8 mouse cellular contexts compared by ENCODE assay signal in genomic region chr2:91957096-91957495, GRCm38 (mm10). TPM values are rescaled to one million over a fixed set of nuclear protein-coding genes. Genes with fewer than 3 reads are reported as not detected.
DNase-seq lines count a peak whose midpoint lies in the region; ATAC-seq lines count a peak whose summit lies in the region.

No protein-coding gene starts in this region.

- H3K9me3 ChIP-seq in liver, embryonic 15.5 days (replicated peaks): no peaks in the 10 kb centered on the region

- peaks cover 97% of the 10 kb centered on the region for H3K4me1 ChIP-seq in liver, embryonic 15.5 days (replicated peaks)

- H3K4me3 ChIP-seq in liver, embryonic 15.5 days (replicated peaks): no peak overlapping the region

- DNase-seq in adrenal gland, postnatal 10 days: peak; percentile 53
- no peak for DNase-seq in adrenal gland, adult 2 months
- DNase-seq in spleen, postnatal 36 days (ENCODE audit: low spot score in 2 of 2): peak; percentile 42 to 44
- DNase-seq in spleen, postnatal 4 days (ENCODE audit: low spot score in 2 of 2): no peak
- peak; percentile 90 to 96 for DNase-seq in layer of hippocampus, adult 18-20 months (ENCODE audit: low spot score in 2 of 2)
- DNase-seq in right cerebral cortex, postnatal 10 days (ENCODE audit: low spot score in 2 of 2): peak; percentile 88 to 94
- DNase-seq in urinary bladder, postnatal 36 days (ENCODE audit: low spot score in 2 of 2): no peak

- WGBS in liver, embryonic 15.5 days (ENCODE audit: insufficient replicate concordance): 5% methylated on average over 4 of the region's 4 CpGs

- H3K27ac ChIP-seq in liver, embryonic 15.5 days (replicated peaks): peak overlapping the region; percentile 61

- ATAC-seq in liver, embryonic 15.5 days (ENCODE audit: insufficient read depth): peak; percentile 50

- 0 out of 2 replicates have a peak, but pooled peaks cover 8% of the 10 kb centered on the region for H3K36me3 ChIP-seq in liver, embryonic 15.5 days (replicated peaks)

- no peaks in the 10 kb centered on the region for H3K27me3 ChIP-seq in liver, embryonic 15.5 days

- H3K4me2 ChIP-seq in liver, embryonic 15.5 days: peak overlapping the region; percentile 43

- peak overlapping the region; percentile 39; the same call in 1 of the 2 replicates for H3K9ac ChIP-seq in liver, embryonic 15.5 days

RNA-seq across cellular contexts. Expression of gene Gm9821, which starts 11.6 kb away (rescaled TPM):
- not detected for total RNA-seq in adrenal gland, postnatal 10 days (2021)
- not detected for total RNA-seq in adrenal gland, adult 2 months (2021)
- not detected in 2 replicates for polyA plus RNA-seq in adrenal gland, adult 2 months (2012; rRNA removed)
- total RNA-seq in layer of hippocampus, adult 18-20 months (2021): not detected
- 0.89 and 1.1 TPM in 2 replicates for polyA plus RNA-seq in liver, embryonic 15.5 days (2015; fragmentation: Nextera tagmentation; extraction: Ambion mirVana)

RNA-seq across cellular contexts. Expression of gene Dgkz, which starts 18.6 kb away (rescaled TPM):
- 10 to 100 TPM; 64.4 to 72.1 TPM for total RNA-seq in adrenal gland, postnatal 10 days (2021)
- total RNA-seq in adrenal gland, adult 2 months (2021): 10 to 100 TPM; 37.8 to 57.6 TPM
- polyA plus RNA-seq in adrenal gland, adult 2 months (2012; rRNA removed): 108 and 122 TPM in 2 replicates
- total RNA-seq in layer of hippocampus, adult 18-20 months (2021): 100 to 1,000 TPM; 499 to 596 TPM
- 21.2 and 26.6 TPM in 2 replicates for polyA plus RNA-seq in liver, embryonic 15.5 days (2015; fragmentation: Nextera tagmentation; extraction: Ambion mirVana)

RNA-seq across cellular contexts. Expression of gene Mdk, which starts 25.0 kb away (rescaled TPM):
- 10 to 100 TPM; 30.8 to 36.7 TPM for total RNA-seq in adrenal gland, postnatal 10 days (2021)
- total RNA-seq in adrenal gland, adult 2 months (2021): 1 to 10 TPM; 6.0 to 8.0 TPM
- polyA plus RNA-seq in adrenal gland, adult 2 months (2012; rRNA removed): 1.3 and 2.1 TPM in 2 replicates
- total RNA-seq in layer of hippocampus, adult 18-20 months (2021): 10 to 100 TPM; 23.9 to 25.5 TPM
- 15.2 and 17.1 TPM in 2 replicates for polyA plus RNA-seq in liver, embryonic 15.5 days (2015; fragmentation: Nextera tagmentation; extraction: Ambion mirVana)

RNA-seq across cellular contexts. Expression of gene Chrm4, which starts 30.0 kb away (rescaled TPM):
- under 1 TPM; 0.18 to 0.27 TPM for total RNA-seq in adrenal gland, postnatal 10 days (2021)
- 1 to 10 TPM; 2.1 to 3.1 TPM for total RNA-seq in adrenal gland, adult 2 months (2021)
- polyA plus RNA-seq in adrenal gland, adult 2 months (2012; rRNA removed): 0.28 and 0.49 TPM in 2 replicates
- total RNA-seq in layer of hippocampus, adult 18-20 months (2021): 10 to 100 TPM; 32.0 to 32.6 TPM
- 0.13 TPM in 1 of 2 replicates, not detected in the other for polyA plus RNA-seq in liver, embryonic 15.5 days (2015; fragmentation: Nextera tagmentation; extraction: Ambion mirVana)

Comparison
In these comparisons a context has a peak if more than half of its experiments do, and no peak if none do; other contexts are left out.
1. DNase-seq: peak in adrenal gland, postnatal 10 days (single experiment), spleen, postnatal 36 days (2 of 2), layer of hippocampus, adult 18-20 months (2 of 2) and right cerebral cortex, postnatal 10 days (2 of 2); none in adrenal gland, adult 2 months (single experiment), spleen, postnatal 4 days (0 of 2) and urinary bladder, postnatal 36 days (0 of 2).
2. RNA of gene Dgkz, which starts 18.6 kb away (total RNA-seq): 499 to 596 TPM in layer of hippocampus, adult 18-20 months; 64.4 to 72.1 TPM in adrenal gland, postnatal 10 days and 37.8 to 57.6 TPM in adrenal gland, adult 2 months; every median in the first group is over 4 times any median in the second.